Mouse (Mus musculus) liver, adult 2 months (tissue): ENCODE data around the gene 1700010B08Rik.

Source experiments
- CTCF ChIP-seq: fragments of 200-500 bp; IDR thresholded peaks from 2 replicates; pipeline ENCODE4 v1.5.1; 2011; ENCODE audit warnings: low read depth, low read length, control low read depth
- POLR2A ChIP-seq: fragments of 200-500 bp; IDR thresholded peaks from 2 replicates; pipeline ENCODE4 v1.6.1; 2011; ENCODE audit warnings: low read length, control low read depth; ENCODE audit not compliant: insufficient read depth; ENCODE audit errors: extremely low read depth

DNA sequence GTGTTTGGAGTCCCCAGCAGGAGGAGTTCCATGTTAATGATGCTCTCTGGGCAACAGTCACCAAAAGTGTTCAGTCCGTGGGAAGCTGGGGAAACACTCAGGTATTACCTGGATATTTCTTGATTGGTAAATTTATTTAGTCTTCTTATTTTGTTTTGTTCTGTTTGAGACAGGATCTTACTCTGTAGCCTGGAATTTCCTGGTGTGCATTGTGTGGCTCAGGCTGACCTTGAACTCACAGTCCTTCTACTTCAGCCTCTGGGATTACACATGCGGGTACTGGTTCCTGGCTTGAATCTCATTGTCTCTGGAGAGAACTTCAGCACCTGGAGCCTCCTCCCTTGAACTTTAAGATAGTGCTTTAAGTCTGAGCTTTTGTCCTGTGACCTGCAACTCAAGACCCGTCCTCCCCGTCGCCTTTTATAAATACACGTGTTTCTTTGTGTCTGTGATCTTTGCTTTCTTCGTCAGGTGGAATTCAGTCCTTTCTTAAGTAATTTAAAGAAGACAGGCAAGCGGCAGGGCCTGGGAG lies 38.5 kb downstream of the 1700010B08Rik start:
- TF ChIP-seq CTCF, result no peak
- TF ChIP-seq POLR2A, result no peak
